Mouse (Mus musculus): Measurements from ENCODE around the gene Cdh7.
"Not testable (repeated sequence)": the region's sequence is repeated elsewhere in the genome, so short reads cannot be mapped to it uniquely, and the experiment has no call there.

Gene Cdh7

DNA sequence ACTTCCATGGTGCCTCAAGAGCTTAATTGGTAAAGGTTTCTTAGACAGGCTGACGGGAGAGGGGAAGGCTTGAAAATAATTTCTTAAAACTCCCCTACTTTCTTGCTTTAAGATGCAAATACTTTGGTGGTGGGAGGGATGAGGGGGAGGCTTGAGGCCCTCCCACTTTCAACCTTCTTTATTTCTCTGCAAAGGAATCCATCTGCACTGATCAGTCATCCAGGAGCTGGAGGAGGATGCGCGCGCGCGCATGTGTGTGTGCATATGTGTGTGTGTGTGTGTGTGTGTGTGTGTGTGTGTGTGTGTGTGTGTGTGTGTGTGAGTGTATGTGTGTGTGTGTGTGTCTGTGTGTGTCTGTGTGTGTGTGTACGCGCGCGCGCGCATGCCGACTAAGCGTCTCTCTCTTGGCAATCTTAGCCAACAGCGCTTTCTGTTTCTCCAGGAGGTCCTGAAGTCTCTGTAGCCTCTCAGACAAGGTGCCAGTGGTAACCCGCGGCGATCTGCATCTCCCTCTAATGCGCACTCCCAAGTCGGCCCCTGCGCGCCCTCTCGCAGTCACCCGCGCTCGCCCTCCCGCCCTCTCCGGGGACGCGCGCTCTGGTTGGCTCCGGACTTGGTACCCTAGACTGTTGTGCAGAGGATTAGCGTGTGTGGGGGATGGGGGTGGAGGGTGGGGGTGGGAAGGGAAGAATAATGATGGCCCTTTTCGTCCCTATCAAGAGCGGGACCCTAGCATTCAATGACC, at the start of gene Cdh7:
Gene Cdh7 (plus strand): TSS at position 368 of the 745 bp plus-strand sequence.
- DNase-seq (ENCODE audit: low spot score) = peak; percentile 3

DNA sequence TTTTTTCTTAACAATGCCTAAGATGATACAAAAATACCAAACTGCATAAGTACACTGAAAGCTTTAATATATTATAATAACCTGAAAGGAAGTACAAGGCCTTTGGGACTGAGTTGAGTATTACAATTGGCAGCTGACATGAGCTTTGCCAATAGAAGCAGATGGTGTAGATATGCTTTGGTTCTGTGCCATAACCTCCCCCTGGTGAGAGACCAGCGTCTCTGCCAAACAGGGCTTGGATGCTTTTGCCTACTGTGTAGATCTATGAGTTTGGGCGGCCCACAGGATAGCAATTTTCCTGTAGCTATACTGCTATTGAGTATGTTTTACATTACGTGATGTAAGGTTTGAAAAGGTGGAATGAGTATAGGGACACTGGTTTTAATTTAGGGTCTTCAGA, 49.6 kb upstream of the Cdh7 start:
- no peak for DNase-seq (ENCODE audit: low spot score)

- DNase-seq (ENCODE audit: low spot score) = no peak
Observed at GRCm38 (mm10) chr1:109948571-109948970, 33.7 kb upstream of the Cdh7 start.

- DNase-seq (ENCODE audit: low spot score) = no peak
Observed at GRCm38 (mm10) chr1:109971721-109972425, 10.4 kb upstream of the Cdh7 start.

DNA sequence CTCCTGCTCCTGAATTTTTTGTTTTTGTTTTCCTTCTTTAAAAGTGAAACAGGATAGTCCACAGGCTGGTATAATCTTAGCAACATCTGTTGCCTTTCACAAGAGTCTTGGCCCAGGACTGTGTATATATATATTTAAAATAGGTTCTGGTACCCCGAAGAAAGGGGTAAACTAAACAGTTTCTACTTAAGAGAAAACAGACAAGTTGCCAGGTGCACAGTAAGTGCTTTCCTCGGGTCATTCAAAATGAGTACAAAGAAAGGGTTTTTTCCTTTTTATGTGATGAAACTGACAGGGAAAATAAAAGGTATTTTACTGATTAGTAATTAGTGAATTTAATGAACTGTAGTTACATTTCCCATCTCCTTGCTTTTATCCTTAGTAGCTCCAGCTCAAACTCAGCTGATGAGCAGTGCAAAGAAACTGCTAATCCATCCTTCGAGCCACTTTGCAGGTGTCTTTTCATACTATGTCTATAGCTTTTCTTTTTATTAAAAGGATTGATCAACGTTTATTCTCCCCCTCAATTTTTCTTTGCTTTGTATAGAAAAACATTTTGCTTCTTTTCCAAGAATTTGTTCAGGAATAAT, 9.7 kb upstream of the Cdh7 start:
- DNase-seq (ENCODE audit: low spot score) = no peak

- no peak for DNase-seq (ENCODE audit: low spot score)
Observed at GRCm38 (mm10) chr1:109982809-109983536, 742 bp downstream of the Cdh7 start.

- no peak for DNase-seq (ENCODE audit: low spot score)
Observed at GRCm38 (mm10) chr1:109983537-109983912, 1.3 kb downstream of the Cdh7 start.

GRCm38 (mm10) chr1:109984776-109985175, 2.5 kb downstream of the Cdh7 start:
- no peak for DNase-seq (ENCODE audit: low spot score)

DNA sequence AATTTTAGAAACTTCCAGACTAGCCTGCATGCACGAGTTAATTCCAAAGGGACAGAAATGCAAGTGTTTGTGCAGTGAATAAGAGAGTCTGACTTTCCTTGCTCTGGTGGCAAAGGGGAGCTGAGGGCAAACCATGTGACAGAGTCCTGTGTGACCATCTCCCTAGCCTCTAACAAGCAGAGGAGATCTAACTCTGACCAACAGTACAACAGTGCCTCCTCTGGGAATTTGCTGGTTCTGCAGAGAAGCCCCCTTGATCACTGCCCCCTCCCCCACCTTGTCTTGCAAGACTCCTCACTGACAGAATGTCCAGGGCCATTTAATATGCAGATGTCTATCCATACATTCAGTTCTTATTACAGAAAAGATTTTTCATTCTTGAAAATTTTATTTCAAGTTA, 3.2 kb downstream of the Cdh7 start:
- no peak for DNase-seq (ENCODE audit: low spot score)

DNA sequence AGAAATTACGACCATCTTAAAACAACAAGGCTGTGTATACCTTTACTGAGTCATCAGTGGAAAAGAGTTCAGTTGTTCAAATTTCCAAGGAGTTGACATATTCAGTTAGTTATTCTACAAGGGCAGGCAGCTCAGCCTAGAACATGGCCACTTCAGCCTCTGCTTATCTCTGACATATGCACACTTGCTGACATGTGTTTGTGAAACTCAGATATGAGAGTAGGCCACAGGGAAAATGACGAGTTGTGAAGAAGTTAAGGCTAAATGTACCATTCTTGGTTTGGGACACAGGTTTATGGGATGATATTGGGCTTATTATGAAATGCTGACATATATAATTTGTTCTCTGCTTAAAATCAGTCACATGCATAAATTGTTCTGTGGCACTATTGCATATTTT, 7.3 kb downstream of the Cdh7 start:
- DNase-seq (ENCODE audit: low spot score) = no peak

- DNase-seq (ENCODE audit: low spot score) = no peak
Observed at GRCm38 (mm10) chr1:109993906-109994305, 11.7 kb downstream of the Cdh7 start.

DNA sequence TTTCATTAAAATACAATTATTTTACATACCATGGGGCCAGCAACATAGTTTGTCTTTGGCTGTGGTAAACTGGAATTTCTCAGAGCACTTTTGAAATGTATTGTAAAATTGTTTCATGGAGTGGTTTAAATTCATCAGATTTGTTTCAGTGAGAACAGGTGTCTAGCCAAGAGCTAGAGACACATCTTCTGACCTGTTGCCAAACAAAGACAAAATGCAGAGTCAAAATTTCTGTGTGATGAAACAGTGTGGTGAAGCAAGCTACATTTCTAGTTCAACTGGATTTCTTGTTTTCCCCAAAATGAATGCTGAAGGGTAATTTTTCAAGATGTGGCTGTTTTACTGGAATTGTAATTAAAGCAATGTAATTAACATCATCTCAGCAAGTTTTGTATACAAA, 22.2 kb downstream of the Cdh7 start:
- DNase-seq (ENCODE audit: low spot score) = no peak

DNA sequence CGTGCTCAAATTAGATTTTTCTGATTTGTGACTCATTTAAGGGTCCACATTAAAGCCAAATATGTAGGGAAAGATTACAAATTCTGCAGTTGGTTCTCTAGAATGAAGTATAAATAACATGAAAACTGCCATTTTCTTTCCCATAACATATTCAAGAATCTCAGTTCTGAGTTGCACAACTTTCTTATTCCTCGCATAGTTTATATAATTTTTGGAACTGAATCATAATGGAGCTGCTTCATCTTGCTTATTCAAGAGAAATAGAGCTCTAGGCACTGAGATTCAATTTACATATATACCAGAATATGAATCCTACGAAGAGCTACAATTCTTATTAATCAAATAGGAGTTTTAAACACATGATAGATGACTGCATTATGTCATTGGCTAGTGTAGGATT, 22.8 kb downstream of the Cdh7 start:
- DNase-seq (ENCODE audit: low spot score) = no peak

DNA sequence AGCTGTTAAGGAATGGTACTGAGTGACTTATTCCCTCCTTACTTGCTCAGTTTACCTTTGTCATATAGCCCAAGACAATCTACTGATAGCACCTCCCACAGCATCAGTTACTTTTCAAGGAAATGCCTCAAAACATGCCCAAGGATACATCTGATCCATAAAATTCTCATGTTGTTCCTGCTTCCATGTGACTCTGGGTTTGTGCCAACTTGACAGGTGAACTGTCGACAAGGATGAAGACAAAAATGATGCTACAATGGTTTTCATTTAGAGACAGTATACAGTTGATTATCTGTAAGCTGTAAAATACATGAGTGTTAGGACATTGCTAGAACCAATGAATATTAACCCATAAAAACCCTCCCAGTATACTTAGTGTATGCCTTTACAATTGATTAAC, 29.9 kb downstream of the Cdh7 start:
- no peak for DNase-seq (ENCODE audit: low spot score)

DNA sequence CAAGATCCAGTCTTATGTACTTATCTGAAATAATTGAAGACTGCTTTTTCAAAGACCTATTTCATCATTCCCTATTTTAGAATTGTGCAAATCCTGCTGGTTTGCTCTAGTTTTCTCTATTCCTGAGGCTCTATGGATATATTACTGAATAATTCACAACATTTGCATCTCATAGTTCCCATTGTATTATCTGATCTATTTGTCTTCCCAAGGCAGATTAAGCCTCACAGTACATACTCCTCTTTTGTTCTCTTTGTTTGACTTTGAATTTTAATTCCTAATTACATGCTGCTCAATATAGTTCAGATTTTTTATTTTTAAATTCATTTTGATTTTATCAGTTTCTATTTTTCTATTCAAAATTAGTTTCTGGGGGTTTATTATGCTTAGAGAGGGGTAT, 74.1 kb downstream of the Cdh7 start:
- DNase-seq (ENCODE audit: low spot score) = no peak

DNA sequence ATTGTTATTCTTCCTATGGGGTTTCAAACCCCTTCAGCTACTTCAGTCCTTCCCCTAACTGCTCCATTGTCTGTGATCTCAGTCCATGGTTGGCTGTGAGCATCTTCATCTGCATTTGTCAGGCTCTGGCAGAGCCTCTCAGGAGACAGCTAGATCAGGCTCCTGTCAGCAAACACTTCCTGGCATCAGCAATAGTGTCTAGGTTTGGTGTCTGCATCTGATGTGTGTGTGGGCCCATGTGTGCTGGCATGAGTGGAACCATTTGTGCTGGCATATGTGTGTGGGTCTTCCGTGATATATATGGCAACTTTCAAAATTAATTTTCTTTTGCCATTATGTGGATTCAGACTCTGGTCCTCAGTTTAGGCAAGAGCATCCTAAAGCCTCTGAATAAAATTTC, 85.2 kb downstream of the Cdh7 start:
- DNase-seq (ENCODE audit: low spot score) = no peak

DNA sequence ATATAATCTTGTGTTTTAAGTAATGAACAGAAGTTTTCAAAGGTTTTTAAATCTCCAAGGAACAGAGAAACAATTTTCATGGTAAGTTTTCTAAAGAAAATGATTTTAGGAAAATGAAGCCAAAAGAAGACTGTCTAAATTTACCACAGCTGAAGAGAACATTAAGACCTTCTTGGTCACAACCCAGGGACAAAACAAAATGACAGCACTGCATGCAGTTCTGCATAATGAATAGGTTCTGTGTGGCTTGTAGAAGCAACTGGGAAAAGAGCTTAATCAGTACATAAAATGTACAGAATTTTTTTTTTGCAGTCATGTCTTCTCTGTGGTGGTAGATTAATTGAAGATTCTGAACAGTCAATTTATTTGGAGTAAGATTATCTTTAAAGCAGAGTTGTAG, 96.2 kb downstream of the Cdh7 start:
- no peak for DNase-seq (ENCODE audit: low spot score)

DNA sequence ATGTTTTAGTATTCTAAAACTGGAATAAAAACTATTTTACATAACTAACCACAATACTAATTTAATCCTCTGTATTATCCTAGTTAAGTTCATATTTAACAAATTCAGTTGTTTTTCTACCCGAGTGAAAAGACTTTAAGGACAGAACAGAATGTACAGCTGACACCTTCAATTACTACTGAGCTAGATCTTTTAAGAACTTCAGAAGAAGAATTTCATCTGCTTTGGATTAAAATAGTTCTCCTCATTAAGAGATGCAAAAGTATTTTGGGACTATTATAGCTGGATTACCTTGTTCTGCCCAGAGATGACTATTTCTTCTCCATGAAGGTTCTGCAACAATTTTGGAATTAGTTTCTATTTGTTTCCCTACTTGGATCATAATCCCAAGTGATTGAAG, 135.8 kb downstream of the Cdh7 start:
- DNase-seq (ENCODE audit: low spot score) = no peak

GRCm38 (mm10) chr1:110118862-110119261, 136.6 kb downstream of the Cdh7 start:
- no peak for DNase-seq (ENCODE audit: low spot score)

- not testable (repeated sequence) for DNase-seq (ENCODE audit: low spot score)
Observed at GRCm38 (mm10) chr1:110171459-110171858, 189.2 kb downstream of the Cdh7 start.
